Mouse (Mus musculus) limb, embryonic 11.5 days (tissue): ENCODE results near the gene Acan. TPM values are rescaled to one million over a fixed set of nuclear protein-coding genes. Genes with fewer than 3 reads are reported as not detected.

Experiments used
- ATAC-seq: fragments of 200-750 bp; cut with Nextera tagmentation; 2 replicates; pipeline ENCODE4 v1.8.0; 2017; ENCODE audit warnings: low read depth; ENCODE audit not compliant: insufficient number of reproducible peaks, low FRiP score, low TSS enrichment
- DNase-seq: peaks from one replicate; pipeline ENCODE4 v3.0.0-alpha.2; 2015; ENCODE audit warnings: low spot score
- H3K27ac ChIP-seq: fragments of 300-500 bp; sonication (generic); replicated peaks from 2 replicates; pipeline ENCODE4 v1.5.1; 2014; ENCODE audit warnings: low read depth, mild to moderate bottlenecking, low read length
- H3K27me3 ChIP-seq: fragments of 300-500 bp; sonication (generic); 2 replicates; pipeline ENCODE4 v1.6.1; 2014; ENCODE audit warnings: mild to moderate bottlenecking, low read length, mixed read lengths; ENCODE audit not compliant: control insufficient read depth, insufficient read depth
- H3K36me3 ChIP-seq: fragments of 300-500 bp; sonication (generic); 2 replicates; pipeline ENCODE4 v1.6.1; 2014; ENCODE audit warnings: mild to moderate bottlenecking, low read length, moderate library complexity, mixed read lengths; ENCODE audit not compliant: control insufficient read depth, insufficient read depth
- H3K4me1 ChIP-seq: fragments of 300-500 bp; sonication (generic); 2 replicates; pipeline ENCODE4 v1.6.1; 2014; ENCODE audit warnings: low read length, mixed read lengths; ENCODE audit not compliant: control insufficient read depth, insufficient read depth
- H3K4me2 ChIP-seq: fragments of 300-500 bp; sonication (generic); 2 replicates; pipeline ENCODE4 v1.6.1; 2014; ENCODE audit warnings: low read depth, mild to moderate bottlenecking, moderate library complexity; ENCODE audit not compliant: severe bottlenecking
- H3K4me3 ChIP-seq: fragments of 300-500 bp; sonication (generic); 2 replicates; pipeline ENCODE4 v1.5.1; 2014; ENCODE audit warnings: low read depth, low read length
- H3K9ac ChIP-seq: fragments of 300-500 bp; sonication (generic); 2 replicates; pipeline ENCODE4 v1.6.1; 2014; ENCODE audit warnings: mild to moderate bottlenecking, low read length
- H3K9me3 ChIP-seq: fragments of 300-500 bp; sonication (generic); 2 replicates; pipeline ENCODE4 v1.6.1; 2016; ENCODE audit warnings: low read length; ENCODE audit not compliant: control insufficient read depth
- WGBS: fragments of 180-500 bp; shearing (Covaris S2); extraction: QIAGEN DNeasy Blood & Tissue Kit; methylation state at CpG from one replicate; pipeline ENCODE4 v1.1.7; 2014; 5-methylcytosine and 5-hydroxymethylcytosine counted together
- polyA plus RNA-seq: library from polyadenylated mRNA; unstranded; fragments of >200 nt; fragmentation: Nextera tagmentation; extraction: Ambion mirVana; gene quantifications from 2 replicates; pipeline ENCODE4 v1.2.1, GENCODE M21; 2014

Acan gene
- polyA plus RNA-seq: 0.81 and 1.2 TPM in 2 replicates

DNA sequence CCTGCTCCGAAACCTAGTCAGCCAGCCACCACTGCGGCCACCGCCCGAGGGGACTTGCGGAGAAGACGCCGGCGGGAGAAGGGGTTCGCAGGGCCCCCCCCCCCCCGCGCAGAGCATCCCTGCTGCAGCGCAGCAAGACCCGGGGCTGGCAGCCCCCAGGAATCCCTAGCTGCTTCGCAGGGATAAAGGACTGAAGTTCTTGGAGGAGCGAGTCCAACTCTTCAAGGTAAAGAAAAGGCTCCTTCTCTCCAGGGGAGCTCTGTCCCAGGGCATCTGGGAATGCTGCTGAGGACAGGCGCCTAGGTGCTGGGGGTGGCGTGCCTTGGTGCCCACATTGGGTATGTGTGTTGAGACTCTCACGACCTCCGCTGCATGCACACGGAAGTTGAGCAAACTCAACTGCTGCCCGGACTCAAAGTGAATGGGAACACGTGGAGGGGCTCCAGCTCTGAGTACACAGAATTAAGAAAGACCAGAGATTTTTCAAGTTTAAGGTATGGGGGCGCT, at the start of gene Acan:
Gene Acan, plus strand, starts transcription at position 101 of the 507 bp plus-strand sequence.
- DNase-seq: peak; percentile 48

DNA sequence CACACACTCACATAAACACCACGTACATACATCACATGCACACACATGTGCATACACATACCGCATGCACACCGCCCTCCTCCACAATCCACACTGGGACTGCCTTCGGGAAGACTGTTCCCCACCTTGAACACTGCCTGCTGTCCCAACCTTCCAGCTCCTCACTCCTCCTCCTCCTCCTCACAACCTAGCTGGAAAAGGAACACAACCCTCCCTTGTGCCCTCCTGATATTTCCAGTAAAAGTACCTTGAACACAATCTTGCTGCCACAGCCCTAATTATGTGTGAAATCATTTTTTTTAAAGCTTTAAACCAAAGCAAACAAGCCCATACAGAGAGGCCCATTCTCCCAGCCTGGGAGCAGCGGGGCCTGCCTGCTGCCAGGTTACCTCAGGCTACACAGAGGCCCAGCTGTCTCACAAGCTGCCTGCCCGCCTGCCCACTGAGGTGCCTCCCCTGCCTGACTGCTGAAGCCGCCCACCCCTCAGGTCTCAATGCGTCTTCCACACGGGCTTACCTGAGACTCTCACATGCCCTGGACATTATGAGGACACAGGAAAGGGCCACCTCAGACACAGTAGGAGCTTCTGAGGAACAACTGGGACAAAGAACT, 31.9 kb upstream of the Acan start:
- Histone ChIP-seq H3K27me3 (no peaks in the 10 kb centered on the region), H3K4me2 (no peak overlapping the region), H3K27ac (0 out of 2 replicates have a peak overlapping the region, but pooled peaks have one; percentile 14), H3K9ac (no peak overlapping the region), H3K4me3 (no peak overlapping the region), H3K36me3 (no peaks in the 10 kb centered on the region), H3K9me3 (no peaks in the 10 kb centered on the region), H3K4me1 (no peaks in the 10 kb centered on the region)
- peak; percentile 24 for DNase-seq
- 72% methylated on average over 9 of the region's 9 CpGs for WGBS
- no peak for ATAC-seq

More for the DNA sequence above, at the start of gene Acan:
- Histone ChIP-seq H3K9ac (peak within 1 kb of the TSS; percentile 45), H3K27me3 (peaks cover 57% of the 10 kb centered on the region), H3K27ac (no peak within 1 kb of the TSS), H3K4me2 (peak within 1 kb of the TSS; percentile 92), H3K4me1 (no peaks in the 10 kb centered on the region), H3K4me3 (peak within 1 kb of the TSS; percentile 50), H3K36me3 (no peaks in the 10 kb centered on the region), H3K9me3 (no peaks in the 10 kb centered on the region)
- WGBS: 0% methylated on average over 21 of the region's 23 CpGs
- peak; percentile 7; the same call in 1 of the 2 replicates for ATAC-seq

DNA sequence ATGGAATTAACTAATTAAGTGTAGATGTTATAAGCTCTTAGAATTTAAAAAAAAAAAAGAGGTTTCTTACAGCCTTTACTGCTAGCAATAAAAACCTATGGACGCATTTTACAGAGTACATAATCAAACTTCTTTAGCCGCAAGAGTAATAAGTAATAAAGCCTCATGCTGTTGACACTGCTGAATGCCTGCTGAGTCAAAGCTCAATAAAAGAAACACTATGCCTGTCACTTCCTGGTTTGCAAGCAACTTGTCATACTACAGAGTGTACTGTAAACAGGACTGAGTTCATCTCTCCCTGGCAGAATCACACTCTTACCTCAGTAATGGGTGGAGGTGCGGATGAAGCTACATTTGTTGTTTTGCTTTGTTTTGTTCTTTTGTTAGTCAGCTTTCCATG, 24.1 kb upstream of the Acan start:
- Histone ChIP-seq H3K4me2 (no peak overlapping the region), H3K36me3 (no peaks in the 10 kb centered on the region), H3K9me3 (no peaks in the 10 kb centered on the region; the same call in 1 of the 2 replicates), H3K27ac (no peak overlapping the region), H3K27me3 (no peaks in the 10 kb centered on the region), H3K4me1 (no peaks in the 10 kb centered on the region), H3K4me3 (no peak overlapping the region), H3K9ac (no peak overlapping the region)
- WGBS: 65% methylated on average over 3 of the region's 3 CpGs
- ATAC-seq: no peak
- no peak for DNase-seq

- no peaks in the 10 kb centered on the region; the same call in 1 of the 2 replicates for H3K9me3 ChIP-seq
- ATAC-seq: no peak
- H3K36me3 ChIP-seq: no peaks in the 10 kb centered on the region
- H3K4me3 ChIP-seq: no peak overlapping the region
- DNase-seq: no peak
- no peak overlapping the region for H3K4me2 ChIP-seq
- H3K27ac ChIP-seq: no peak overlapping the region
- no peak overlapping the region for H3K9ac ChIP-seq
- 84% methylated on average over 2 of the region's 2 CpGs for WGBS
- no peaks in the 10 kb centered on the region for H3K4me1 ChIP-seq
- H3K27me3 ChIP-seq: no peaks in the 10 kb centered on the region
Measured at GRCm38 (mm10) chr7:79033745-79034144, 19.5 kb upstream of the Acan start.

DNA sequence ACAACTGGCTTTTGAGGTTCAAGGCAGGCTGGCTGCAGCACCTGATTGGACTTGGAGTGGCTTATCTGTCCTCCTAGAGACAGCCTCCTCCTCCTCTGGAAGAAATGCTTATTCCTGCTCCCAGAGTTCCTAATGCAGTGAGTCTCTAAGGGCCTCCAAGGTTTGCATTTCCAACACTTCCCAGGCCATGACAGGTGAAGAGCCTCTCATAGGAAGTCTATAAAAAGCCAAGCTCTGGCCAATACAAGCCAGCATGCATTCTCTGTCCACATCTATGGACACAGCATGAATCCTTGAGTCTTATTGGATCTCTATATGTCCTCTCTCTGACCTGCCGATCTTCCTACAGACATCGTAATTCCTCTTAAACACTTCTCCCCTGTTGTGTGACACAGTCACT, 18.8 kb upstream of the Acan start:
- Histone ChIP-seq H3K4me3 (no peak overlapping the region), H3K27ac (no peak overlapping the region), H3K4me1 (no peaks in the 10 kb centered on the region), H3K9ac (no peak overlapping the region), H3K36me3 (no peaks in the 10 kb centered on the region), H3K4me2 (no peak overlapping the region), H3K9me3 (no peaks in the 10 kb centered on the region; the same call in 1 of the 2 replicates), H3K27me3 (no peaks in the 10 kb centered on the region)
- 89% methylated on average over 2 of the region's 2 CpGs for WGBS
- no peak for ATAC-seq
- DNase-seq: no peak

DNA sequence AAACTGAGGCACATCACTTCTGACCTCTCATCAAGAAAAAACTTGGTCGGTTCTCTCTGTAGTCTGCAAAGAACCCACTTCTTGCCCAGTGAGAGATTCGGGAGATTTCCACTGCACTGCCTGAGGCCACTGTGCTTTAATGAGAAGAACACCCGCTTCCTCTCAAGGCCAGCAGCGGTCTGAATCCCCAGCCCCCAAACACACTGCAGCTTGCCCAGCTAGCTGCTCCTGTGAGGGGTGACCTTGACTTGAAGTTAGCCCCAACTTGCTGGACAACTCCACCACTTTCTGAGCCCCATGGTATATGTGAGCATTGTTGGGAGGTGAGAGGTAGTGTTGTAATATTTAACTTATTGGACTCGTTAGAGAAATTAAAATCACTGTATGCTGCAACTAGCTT, 1.2 kb upstream of the Acan start:
- no peak overlapping the region for H3K27ac ChIP-seq
- no peaks in the 10 kb centered on the region for H3K4me1 ChIP-seq
- H3K9ac ChIP-seq: no peak overlapping the region
- 16% methylated on average over 5 of the region's 5 CpGs for WGBS
- H3K9me3 ChIP-seq: no peaks in the 10 kb centered on the region
- ATAC-seq (no peak), DNase-seq (peak; percentile 33)
- no peaks in the 10 kb centered on the region for H3K36me3 ChIP-seq
- H3K4me3 ChIP-seq: no peak overlapping the region
- H3K27me3 ChIP-seq: peaks cover 57% of the 10 kb centered on the region
- no peak overlapping the region for H3K4me2 ChIP-seq

DNA sequence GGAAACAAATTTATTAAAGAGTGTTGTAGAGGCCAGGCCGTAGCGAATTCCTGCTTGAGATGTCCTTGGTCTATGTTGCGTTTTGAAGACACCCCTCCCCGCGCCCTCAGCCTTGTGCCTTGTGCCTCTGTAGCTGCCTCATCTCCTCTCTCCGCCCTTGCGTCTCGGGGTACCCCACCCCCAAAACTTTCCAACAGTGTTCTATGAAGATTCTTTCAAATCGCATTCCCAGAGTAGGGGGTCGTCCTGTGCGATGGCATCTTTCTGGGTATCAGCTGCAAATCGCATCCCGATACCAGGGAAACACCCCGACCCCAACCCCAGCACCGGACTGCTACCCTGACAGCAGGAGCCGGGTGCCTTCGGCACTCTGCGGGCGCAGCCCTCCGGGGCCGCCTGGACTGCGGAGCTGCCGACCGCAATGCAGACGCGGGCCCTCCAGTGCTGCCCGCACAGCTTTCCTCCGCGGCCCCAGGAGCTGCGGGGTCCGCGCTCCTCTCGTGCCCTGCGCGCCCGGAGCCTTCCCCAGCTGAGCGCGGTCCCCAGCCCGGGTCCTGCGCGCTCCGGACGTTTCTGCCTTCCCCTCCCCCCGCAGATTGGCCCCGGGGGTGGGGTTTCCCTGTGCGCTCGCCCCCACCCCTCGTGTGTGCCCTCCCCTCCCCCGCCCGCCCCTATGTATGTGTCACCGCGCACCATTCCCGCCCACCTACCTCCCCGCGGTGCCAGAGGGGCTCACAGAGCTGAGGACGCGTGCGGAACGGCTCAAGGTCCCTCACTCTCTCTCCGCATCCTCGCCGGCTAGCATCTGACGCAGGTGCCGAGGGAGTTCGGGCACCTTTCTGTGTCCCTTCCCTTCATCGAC, 531 bp upstream of the Acan start:
- no peaks in the 10 kb centered on the region for H3K4me1 ChIP-seq
- no peak overlapping the region for H3K27ac ChIP-seq
- H3K4me2 ChIP-seq: peak overlapping the region; percentile 92
- no peaks in the 10 kb centered on the region for H3K9me3 ChIP-seq
- peaks cover 57% of the 10 kb centered on the region for H3K27me3 ChIP-seq
- no peaks in the 10 kb centered on the region for H3K36me3 ChIP-seq
- H3K9ac ChIP-seq: peak overlapping the region; percentile 45
- ATAC-seq (peak; percentile 58; the same call in 1 of the 2 replicates), DNase-seq (peak; percentile 52)
- H3K4me3 ChIP-seq: peak overlapping the region; percentile 50
- 1% methylated on average over 64 of the region's 66 CpGs for WGBS

DNA sequence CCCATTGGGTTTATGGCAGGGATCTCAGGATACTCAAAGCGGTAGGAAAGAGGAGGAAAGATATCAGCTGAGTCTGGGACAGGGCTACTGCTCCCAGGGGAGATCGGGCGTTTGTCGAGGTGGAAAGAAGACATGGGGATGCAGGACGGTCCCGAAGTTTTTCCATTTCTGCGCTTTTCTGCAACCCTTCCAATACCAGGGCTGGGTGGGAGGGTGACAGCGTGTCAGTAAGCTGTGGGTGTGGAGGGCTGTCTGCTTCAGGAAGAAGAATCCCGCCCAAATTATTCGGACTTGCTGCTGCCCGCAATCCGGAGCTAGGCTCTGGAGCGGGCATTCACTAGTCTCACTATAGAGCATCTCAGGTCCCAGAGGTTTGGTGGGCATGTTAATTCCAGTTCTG, 828 bp downstream of the Acan start:
- DNase-seq (peak; percentile 24), ATAC-seq (no peak)
- Histone ChIP-seq H3K4me2 (no peak overlapping the region), H3K4me1 (no peaks in the 10 kb centered on the region), H3K4me3 (no peak overlapping the region), H3K27me3 (peaks cover 57% of the 10 kb centered on the region), H3K36me3 (no peaks in the 10 kb centered on the region), H3K27ac (no peak overlapping the region), H3K9ac (no peak overlapping the region), H3K9me3 (no peaks in the 10 kb centered on the region)
- 12% methylated on average over 13 of the region's 13 CpGs for WGBS
